Mouse (Mus musculus) midbrain, embryonic 16.5 days (tissue): Measurements from ENCODE around the gene Ptbp1. TPM values are rescaled to one million over a fixed set of nuclear protein-coding genes. Genes with fewer than 3 reads are reported as not detected.
"Not testable (repeated sequence)": the region's sequence is repeated elsewhere in the genome, so short reads cannot be mapped to it uniquely, and the experiment has no call there.

Source experiments
- ATAC-seq: fragments of 200-750 bp; cut with Nextera tagmentation; 2 replicates; pipeline ENCODE4 v1.8.0; 2017; ENCODE audit warnings: moderate TSS enrichment
- H3K27ac ChIP-seq: fragments of 300-500 bp; sonication (generic); 2 replicates; pipeline ENCODE4 v1.5.1; 2014; ENCODE audit warnings: mild to moderate bottlenecking, low read length, mixed read lengths
- H3K27me3 ChIP-seq: fragments of 300-500 bp; sonication (generic); 2 replicates; pipeline ENCODE4 v1.6.1; 2014; ENCODE audit warnings: low read depth, low read length, mixed read lengths; ENCODE audit not compliant: control insufficient read depth, insufficient read depth
- H3K36me3 ChIP-seq: fragments of 300-500 bp; sonication (generic); 2 replicates; pipeline ENCODE4 v1.6.1; 2014; ENCODE audit warnings: mild to moderate bottlenecking, low read length, moderate library complexity, mixed read lengths; ENCODE audit not compliant: control insufficient read depth, insufficient read depth
- H3K4me1 ChIP-seq: fragments of 300-500 bp; sonication (generic); 2 replicates; pipeline ENCODE4 v1.6.1; 2014; ENCODE audit warnings: mild to moderate bottlenecking, low read length, mixed read lengths; ENCODE audit not compliant: control insufficient read depth, insufficient read depth
- H3K4me2 ChIP-seq: fragments of 300-500 bp; sonication (generic); 2 replicates; pipeline ENCODE4 v1.6.1; 2014; ENCODE audit warnings: mild to moderate bottlenecking, low read length, mixed read lengths
- H3K4me3 ChIP-seq: fragments of 300-500 bp; sonication (generic); 2 replicates; pipeline ENCODE4 v1.5.1; 2014; ENCODE audit warnings: low read depth, mild to moderate bottlenecking, low read length, moderate library complexity, mixed read lengths
- H3K9ac ChIP-seq: fragments of 300-500 bp; sonication (generic); 2 replicates; pipeline ENCODE4 v1.6.1; 2014; ENCODE audit warnings: low read depth, low read length, mixed read lengths
- H3K9me3 ChIP-seq: fragments of 300-500 bp; sonication (generic); replicated peaks from 2 replicates; pipeline ENCODE4 v1.6.1; 2014; ENCODE audit warnings: mild to moderate bottlenecking, low read length, mixed read lengths; ENCODE audit not compliant: control insufficient read depth, poor library complexity, severe bottlenecking
- WGBS: fragments of 180-500 bp; shearing (Covaris S2); extraction: QIAGEN DNeasy Blood & Tissue Kit; methylation state at CpG from one replicate; pipeline ENCODE4 v1.1.7; 2014; 5-methylcytosine and 5-hydroxymethylcytosine counted together
- polyA plus RNA-seq: library from polyadenylated mRNA; unstranded; fragments of >200 nt; fragmentation: Nextera tagmentation; extraction: Ambion mirVana; gene quantifications from 2 replicates; pipeline ENCODE4 v1.2.1, GENCODE M21; 2015

Ptbp1 gene
- polyA plus RNA-seq, 1 experiment from 2014 or later = 58.8 TPM

- Histone ChIP-seq H3K36me3 (no peaks in the 10 kb centered on the region), H3K4me3 (no peak overlapping the region), H3K4me2 (no peak overlapping the region), H3K27ac (no peak overlapping the region), H3K9me3 (no peaks in the 10 kb centered on the region), H3K9ac (no peak overlapping the region), H3K4me1 (peaks cover under 1% of the 10 kb centered on the region; the same call in 1 of the 2 replicates), H3K27me3 (peaks cover 6% of the 10 kb centered on the region; the same call in 1 of the 2 replicates)
- no peak for ATAC-seq
- 20% methylated on average over 9 of the region's 9 CpGs for WGBS
These were observed 26.5 kb downstream of the Ptbp1 start for GRCm38 (mm10) chr10:79880721-79881120.

DNA sequence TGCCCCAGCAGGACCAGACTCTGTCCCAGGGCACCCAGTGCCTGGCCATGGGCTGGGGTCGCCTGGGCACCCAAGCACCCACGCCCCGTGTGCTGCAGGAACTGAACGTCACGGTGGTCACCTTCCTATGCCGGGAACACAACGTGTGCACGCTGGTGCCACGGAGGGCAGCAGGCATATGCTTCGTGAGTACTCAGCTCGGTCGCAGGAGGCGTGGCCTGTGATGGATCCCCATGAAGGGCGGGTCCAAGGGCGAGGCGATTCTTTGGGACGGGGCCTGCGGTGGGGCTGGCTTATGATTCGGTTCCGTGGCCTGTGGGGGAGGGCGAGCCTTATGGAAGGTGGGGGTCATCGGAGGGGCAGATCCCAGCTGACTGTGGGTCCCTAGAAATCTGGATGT is 27.8 kb downstream of the Ptbp1 start:
- Histone ChIP-seq H3K4me3 (no peak overlapping the region), H3K4me2 (peak overlapping the region; percentile 2; the same call in 1 of the 2 replicates), H3K4me1 (no peaks in the 10 kb centered on the region), H3K27me3 (peaks cover 6% of the 10 kb centered on the region; the same call in 1 of the 2 replicates), H3K9me3 (no peaks in the 10 kb centered on the region), H3K9ac (no peak overlapping the region), H3K36me3 (no peaks in the 10 kb centered on the region), H3K27ac (no peak overlapping the region)
- 7% methylated on average over 22 of the region's 22 CpGs for WGBS
- ATAC-seq = peak; percentile 34; the same call in 1 of the 2 replicates

- Histone ChIP-seq H3K4me3 (no peak overlapping the region), H3K9me3 (no peaks in the 10 kb centered on the region), H3K4me2 (no peak overlapping the region), H3K4me1 (no peaks in the 10 kb centered on the region), H3K36me3 (no peaks in the 10 kb centered on the region), H3K27me3 (peaks cover 6% of the 10 kb centered on the region; the same call in 1 of the 2 replicates), H3K9ac (no peak overlapping the region), H3K27ac (no peak overlapping the region)
- ATAC-seq = peak; percentile 18; the same call in 1 of the 2 replicates
- WGBS = 14% methylated on average over 22 of the region's 22 CpGs
These were observed 29.3 kb downstream of the Ptbp1 start for GRCm38 (mm10) chr10:79883297-79884084.

DNA sequence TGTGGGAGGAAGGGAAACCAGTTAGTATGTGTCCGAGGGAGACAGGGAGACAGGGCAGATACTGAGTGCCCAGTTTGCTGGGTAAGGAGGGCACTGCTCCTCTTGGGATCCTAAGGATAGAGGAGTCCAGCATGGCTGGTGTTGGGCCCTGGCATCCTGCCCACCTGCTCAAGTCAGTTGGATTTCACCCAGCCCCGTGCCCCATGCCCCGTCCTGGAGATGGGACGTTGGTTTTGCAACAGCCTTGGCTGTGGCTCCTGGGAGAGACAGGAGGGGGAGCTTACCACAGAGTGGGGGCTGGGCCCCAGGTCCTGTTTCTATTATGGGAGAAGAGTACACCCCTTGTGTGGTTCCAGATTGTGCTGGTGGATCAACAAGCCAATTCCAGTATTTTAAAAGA is 30.2 kb downstream of the Ptbp1 start:
- H3K27me3 ChIP-seq = peaks cover 6% of the 10 kb centered on the region; the same call in 1 of the 2 replicates
- H3K36me3 ChIP-seq = no peaks in the 10 kb centered on the region
- no peak overlapping the region for H3K4me3 ChIP-seq
- WGBS = 72% methylated on average over 4 of the region's 4 CpGs
- no peak overlapping the region for H3K9ac ChIP-seq
- H3K27ac ChIP-seq = no peak overlapping the region
- ATAC-seq = no peak
- H3K4me2 ChIP-seq = no peak overlapping the region
- no peaks in the 10 kb centered on the region for H3K9me3 ChIP-seq
- H3K4me1 ChIP-seq = no peaks in the 10 kb centered on the region

DNA sequence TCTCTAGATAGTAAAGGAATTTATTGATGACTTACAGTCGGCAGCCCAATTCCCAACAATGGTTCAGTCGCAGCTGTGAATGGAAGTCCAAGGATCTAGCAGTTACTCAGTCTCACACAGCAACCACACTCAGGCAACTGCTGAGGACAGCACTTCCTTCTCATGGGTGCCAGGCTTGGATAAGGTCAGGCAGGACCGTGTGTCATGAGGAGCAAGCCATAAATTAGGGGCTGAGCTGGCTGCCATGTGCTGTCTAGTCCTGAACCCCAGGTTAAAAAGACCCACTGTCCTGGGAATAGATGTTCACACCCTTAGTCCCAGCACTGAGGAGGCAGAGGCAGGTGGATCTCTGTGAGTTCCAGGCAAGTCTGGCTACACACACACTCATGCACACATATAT is 30.7 kb downstream of the Ptbp1 start:
- not testable (repeated sequence) for H3K4me1 ChIP-seq, H3K27ac ChIP-seq, ATAC-seq, H3K4me3 ChIP-seq, H3K9me3 ChIP-seq, H3K27me3 ChIP-seq, H3K4me2 ChIP-seq, H3K9ac ChIP-seq, H3K36me3 ChIP-seq
- 83% methylated on average over 2 of the region's 3 CpGs for WGBS

DNA sequence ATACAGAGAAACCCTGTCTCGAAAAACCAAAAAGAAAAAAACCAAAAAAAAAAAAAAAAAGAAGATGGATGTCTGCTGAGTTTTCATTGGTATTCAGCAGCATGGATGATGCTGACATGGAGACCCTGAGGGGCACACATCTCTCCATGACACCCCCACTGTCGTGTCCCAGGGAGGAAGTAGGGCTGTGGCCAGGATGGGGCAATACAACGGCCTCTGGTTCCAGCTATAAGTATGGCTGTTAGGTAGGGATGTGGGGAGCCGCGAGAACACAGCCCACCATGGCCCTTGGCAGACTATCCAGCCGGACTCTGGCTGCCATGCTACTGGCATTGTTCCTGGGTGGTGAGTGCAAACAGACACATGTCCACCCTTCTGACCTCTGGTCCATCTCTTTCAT is 31.8 kb downstream of the Ptbp1 start, which contains the start of gene Elane:
TSS of gene Elane (plus strand) at position 194 of the 400 bp plus-strand sequence.
- Histone ChIP-seq H3K9ac (no peak within 1 kb of the TSS), H3K4me1 (no peaks in the 10 kb centered on the region), H3K36me3 (no peaks in the 10 kb centered on the region), H3K4me2 (no peak within 1 kb of the TSS), H3K9me3 (no peaks in the 10 kb centered on the region), H3K27ac (no peak within 1 kb of the TSS), H3K27me3 (peaks cover 6% of the 10 kb centered on the region; the same call in 1 of the 2 replicates), H3K4me3 (no peak within 1 kb of the TSS)
- no peak for ATAC-seq
- WGBS = 86% methylated on average over 6 of the region's 6 CpGs

- no peak overlapping the region for H3K4me2 ChIP-seq
- ATAC-seq = no peak
- H3K9ac ChIP-seq = no peak overlapping the region
- 0 out of 2 replicates have a peak, but pooled peaks cover 4% of the 10 kb centered on the region for H3K27me3 ChIP-seq
- no peaks in the 10 kb centered on the region for H3K36me3 ChIP-seq
- no peaks in the 10 kb centered on the region for H3K4me1 ChIP-seq
- no peak overlapping the region for H3K27ac ChIP-seq
- 89% methylated on average over 8 of the region's 8 CpGs for WGBS
- H3K9me3 ChIP-seq = no peaks in the 10 kb centered on the region
- no peak overlapping the region for H3K4me3 ChIP-seq
These were observed 32.4 kb downstream of the Ptbp1 start for GRCm38 (mm10) chr10:79886611-79887010.

DNA sequence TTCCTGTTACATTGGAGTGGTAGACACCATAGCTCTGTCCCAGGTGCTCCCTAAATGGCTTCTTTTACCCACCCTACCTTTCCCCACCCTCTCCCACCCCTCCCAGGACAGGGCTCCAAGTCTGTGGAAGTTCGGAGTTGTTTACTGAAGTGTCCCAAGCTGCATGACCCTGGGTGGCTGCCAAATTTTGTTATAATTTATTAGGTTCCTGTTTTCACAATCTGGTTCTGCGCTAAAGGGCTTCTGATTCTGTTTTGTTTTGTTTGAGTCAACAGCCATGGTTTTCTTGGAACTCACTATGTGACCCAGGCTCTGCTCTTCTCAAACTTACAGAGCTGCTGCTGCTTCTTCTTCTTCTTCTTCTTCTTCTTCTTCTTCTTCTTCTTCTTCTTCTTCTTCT is 35.2 kb downstream of the Ptbp1 start:
- Histone ChIP-seq H3K27ac (no peak overlapping the region), H3K9ac (no peak overlapping the region), H3K9me3 (no peaks in the 10 kb centered on the region), H3K36me3 (no peaks in the 10 kb centered on the region), H3K4me2 (no peak overlapping the region), H3K27me3 (no peaks in the 10 kb centered on the region), H3K4me3 (no peak overlapping the region), H3K4me1 (no peaks in the 10 kb centered on the region)
- WGBS = 90% methylated on average over 2 of the region's 2 CpGs
- ATAC-seq = no peak

- Histone ChIP-seq H3K36me3 (peaks cover 3% of the 10 kb centered on the region), H3K27ac (no peak within 1 kb of the TSS), H3K27me3 (no peaks in the 10 kb centered on the region), H3K9me3 (no peaks in the 10 kb centered on the region), H3K4me2 (no peak within 1 kb of the TSS), H3K9ac (no peak within 1 kb of the TSS), H3K4me1 (no peaks in the 10 kb centered on the region), H3K4me3 (no peak within 1 kb of the TSS)
- 32% methylated on average over 5 of the region's 5 CpGs for WGBS
- ATAC-seq = no peak
These were observed 36.4 kb downstream of the Ptbp1 start, which contains the start of gene Cfd for GRCm38 (mm10) chr10:79890670-79891069. Cfd (plus strand) TSS chr10:79890853.
